Mouse (Mus musculus) liver, embryonic 14.5 days (tissue): Measurements from ENCODE around the gene Actr10.

Source experiments
- CTCF ChIP-seq: IDR thresholded peaks from 2 replicates; pipeline ENCODE4 v1.5.1; 2016; ENCODE audit warnings: antibody characterized with exemption, low read depth, control low read depth
- EP300 ChIP-seq: IDR thresholded peaks from 2 replicates; pipeline ENCODE4 v1.6.1; 2016; ENCODE audit warnings: antibody characterized with exemption, low read depth

DNA sequence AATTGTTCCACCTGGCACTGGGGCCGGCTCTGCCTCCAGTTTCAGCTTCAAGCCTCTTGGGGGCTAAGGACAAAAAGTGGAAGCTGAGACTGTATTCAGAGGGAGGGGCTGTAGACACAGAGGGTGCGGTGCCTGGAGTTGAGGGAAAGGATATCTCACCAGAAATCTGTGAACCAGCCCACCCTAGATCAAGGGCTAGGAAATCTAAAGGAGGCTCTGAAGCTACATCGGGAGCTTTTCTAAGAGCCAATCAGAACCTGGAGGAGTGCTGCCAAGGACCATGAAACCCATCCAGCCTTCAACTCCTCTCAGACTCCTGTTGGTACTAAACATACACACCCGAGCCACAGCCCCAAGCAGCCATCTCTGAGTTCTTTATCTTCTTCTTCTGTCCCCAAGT lies 29.6 kb upstream of the Actr10 start:
- TF ChIP-seq CTCF (no peak), EP300 (no peak)
